Mouse (Mus musculus) T-helper 2 cell (primary cell): ENCODE measurements at regions not wholly inside any gene's neighbourhood (a gene's known extent, or its start where the extent isn't known, plus 50 kb on each side); places are given as distances from the start of the nearest gene placed in this dataset.

ENCODE experiments used
- in situ Hi-C: fragments of 300-600 bp; cut with MboI, MseI; formaldehyde crosslinking; loops from one replicate; pipeline ENCODE4 v1.15.1; 2025; ENCODE audit warnings: high pct_unique_total_duplicates

DNA sequence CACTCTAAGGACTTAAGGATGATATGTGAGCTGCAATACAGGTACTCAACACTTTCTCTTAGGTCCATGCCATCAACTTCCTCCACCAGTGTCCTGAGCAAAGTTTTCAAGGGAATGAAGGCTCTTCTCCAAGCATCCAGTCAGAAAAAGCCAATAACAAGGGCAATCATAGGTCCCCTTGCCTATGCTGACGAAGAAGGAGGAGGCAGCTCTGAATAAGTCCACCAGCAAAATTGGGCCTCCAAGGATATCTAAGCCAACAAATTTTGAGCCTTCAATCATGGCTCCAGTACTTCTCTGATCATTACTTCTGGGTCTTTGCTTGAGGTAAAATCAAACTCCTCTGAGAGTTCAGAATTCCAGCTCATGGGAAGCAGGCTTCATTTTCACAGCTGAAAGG lies 293.1 kb downstream of the Snurf start:
- in situ Hi-C loops: loop anchor here (10.0 kb wide), 1 partner anchor 153 kb away; no protein-coding TSS in a partner anchor
